Mouse (Mus musculus): ENCODE data around the gene Egfl8. TPM values are rescaled to one million over a fixed set of nuclear protein-coding genes. Genes with fewer than 3 reads are reported as not detected.
A peak's percentile ranks its signal among the peaks of the same experiment; 100 is the strongest.

Egfl8 gene
- polyA plus RNA-seq, 1 experiment from 2014 or later, result 2.8 TPM

DNA sequence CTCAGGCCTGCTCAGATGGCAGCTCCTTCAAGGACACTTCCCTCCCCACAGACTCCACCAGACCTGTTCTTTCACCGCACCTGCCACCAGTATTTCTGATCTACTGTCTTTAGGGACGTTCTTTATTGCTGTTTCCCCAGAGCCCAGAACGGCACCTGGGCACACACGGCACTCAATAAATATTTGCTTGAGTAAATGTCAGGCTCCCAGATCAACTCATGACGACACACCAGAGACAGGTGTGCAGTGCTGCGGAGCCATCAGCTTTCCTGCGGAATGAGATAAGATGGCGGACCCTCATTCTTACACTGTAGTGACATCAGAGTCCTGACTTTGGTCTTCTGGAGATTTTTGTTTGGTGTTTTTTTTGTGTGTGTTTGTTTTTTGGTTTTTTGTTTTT, 5.2 kb upstream of the Egfl8 start:
- DNase-seq (ENCODE audit: low spot score) (no peak), ATAC-seq (replicated peaks; ENCODE audit: low FRiP score, low TSS enrichment, low read depth) (no peak)
- Histone ChIP-seq H3K9ac (ENCODE audit: low read length) (no peak overlapping the region), H3K36me3 (ENCODE audit: control insufficient read depth, insufficient read depth, low read length) (peaks cover 55% of the 10 kb centered on the region), H3K9me3 (ENCODE audit: control insufficient read depth, low read length) (no peaks in the 10 kb centered on the region), H3K4me3 (ENCODE audit: low read depth, low read length) (no peak overlapping the region), H3K27ac (ENCODE audit: low read depth) (no peak overlapping the region), H3K4me2 (ENCODE audit: low read length) (no peak overlapping the region), H3K4me1 (replicated peaks; ENCODE audit: control insufficient read depth, insufficient read depth, low read length) (peaks cover under 1% of the 10 kb centered on the region; the same call in 1 of the 2 replicates), H3K27me3 (replicated peaks; ENCODE audit: control insufficient read depth, insufficient read depth, low read length) (no peaks in the 10 kb centered on the region)
- WGBS, result 80% methylated on average over 8 of the region's 8 CpGs

DNA sequence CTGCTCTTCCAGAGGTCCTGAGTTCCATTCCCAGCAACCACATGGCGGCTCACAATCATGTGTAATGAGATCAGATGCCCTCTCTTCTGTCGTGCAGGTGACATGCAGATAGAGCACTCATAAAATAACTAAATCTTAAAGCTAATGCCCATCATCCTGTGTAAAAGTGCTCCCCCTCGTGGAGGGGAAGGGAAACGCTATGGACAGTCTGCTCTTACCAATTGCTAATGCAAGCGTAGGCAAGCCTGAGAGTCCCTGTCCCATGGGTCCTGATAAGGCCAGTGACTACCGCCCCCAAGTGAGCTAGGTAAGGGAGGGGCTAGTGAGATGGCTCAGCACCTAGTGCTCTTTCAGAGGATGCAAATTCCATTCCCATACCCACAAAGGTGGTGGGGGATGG, 3.2 kb upstream of the Egfl8 start:
- Histone ChIP-seq H3K27me3 (replicated peaks; ENCODE audit: control insufficient read depth, insufficient read depth, low read length) (no peaks in the 10 kb centered on the region), H3K9me3 (ENCODE audit: control insufficient read depth, low read length) (no peaks in the 10 kb centered on the region), H3K4me2 (ENCODE audit: low read length) (no peak overlapping the region), H3K4me3 (ENCODE audit: low read depth, low read length) (no peak overlapping the region), H3K9ac (ENCODE audit: low read length) (no peak overlapping the region), H3K36me3 (ENCODE audit: control insufficient read depth, insufficient read depth, low read length) (peaks cover 67% of the 10 kb centered on the region), H3K4me1 (replicated peaks; ENCODE audit: control insufficient read depth, insufficient read depth, low read length) (no peaks in the 10 kb centered on the region), H3K27ac (ENCODE audit: low read depth) (no peak overlapping the region)
- WGBS, result 22% methylated on average over 6 of the region's 6 CpGs
- DNase-seq (ENCODE audit: low spot score), result peak; percentile 79
- ATAC-seq (replicated peaks; ENCODE audit: low FRiP score, low TSS enrichment, low read depth), result no peak

DNA sequence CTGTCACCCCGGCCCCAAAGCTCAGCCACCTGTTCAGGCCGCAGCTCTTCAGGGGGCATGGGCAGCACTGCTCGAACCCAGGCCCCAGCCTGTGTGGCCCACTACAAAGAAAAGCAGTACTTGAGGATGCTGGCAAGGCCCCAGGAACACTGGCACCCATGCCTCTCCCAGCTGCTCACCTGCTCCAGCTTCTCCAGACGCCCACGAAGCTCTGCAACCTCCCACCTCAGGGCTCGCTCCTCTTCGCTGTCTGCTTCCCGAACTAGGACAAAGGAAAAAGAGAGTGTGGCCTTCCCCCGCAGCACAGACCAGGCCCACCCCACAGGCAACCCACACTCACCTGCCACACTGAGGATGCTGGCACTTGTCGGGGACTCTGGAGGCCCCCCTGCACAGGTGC, 1.9 kb downstream of the Egfl8 start:
- Histone ChIP-seq H3K9me3 (ENCODE audit: control insufficient read depth, low read length) (no peaks in the 10 kb centered on the region), H3K27ac (ENCODE audit: low read depth) (no peak overlapping the region), H3K4me3 (ENCODE audit: low read depth, low read length) (no peak overlapping the region), H3K9ac (ENCODE audit: low read length) (no peak overlapping the region), H3K4me2 (ENCODE audit: low read length) (no peak overlapping the region), H3K36me3 (ENCODE audit: control insufficient read depth, insufficient read depth, low read length) (peaks cover 70% of the 10 kb centered on the region), H3K4me1 (replicated peaks; ENCODE audit: control insufficient read depth, insufficient read depth, low read length) (no peaks in the 10 kb centered on the region), H3K27me3 (replicated peaks; ENCODE audit: control insufficient read depth, insufficient read depth, low read length) (no peaks in the 10 kb centered on the region)
- WGBS, result 86% methylated on average over 10 of the region's 10 CpGs
- ATAC-seq (replicated peaks; ENCODE audit: low FRiP score, low TSS enrichment, low read depth) (no peak), DNase-seq (ENCODE audit: low spot score) (no peak)

DNA sequence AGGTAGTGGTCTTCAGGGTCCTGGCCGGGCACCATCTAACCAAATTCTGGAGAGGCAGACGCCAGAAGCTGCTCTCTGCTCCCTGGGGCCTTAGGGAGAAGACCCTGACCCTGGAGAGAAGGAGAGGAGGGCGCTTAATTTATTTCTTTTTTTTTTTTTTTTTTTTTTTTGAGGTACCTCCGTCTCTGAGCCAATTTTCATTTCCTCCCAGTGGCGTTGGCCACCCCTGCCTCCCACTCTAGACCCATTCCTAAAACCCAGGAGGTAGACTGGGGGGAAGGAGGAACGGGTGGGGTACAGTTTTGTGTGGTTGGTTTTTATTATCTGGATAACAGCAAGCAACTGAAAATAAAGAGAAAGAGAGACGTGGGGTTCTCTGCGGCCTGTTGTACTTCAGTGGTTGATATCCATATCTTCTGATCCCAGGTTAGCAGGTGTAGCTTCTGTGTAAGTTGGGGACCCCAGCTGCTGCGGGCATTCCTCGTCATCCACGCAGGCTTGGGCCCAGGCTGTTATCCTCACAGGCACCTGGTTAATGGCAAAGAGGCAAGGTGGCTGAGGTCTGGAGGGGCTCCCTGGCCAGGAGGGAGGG, 2.6 kb downstream of the Egfl8 start:
- no peaks in the 10 kb centered on the region for H3K9me3 ChIP-seq (ENCODE audit: control insufficient read depth, low read length)
- H3K4me1 ChIP-seq (replicated peaks; ENCODE audit: control insufficient read depth, insufficient read depth, low read length), result 0 out of 2 replicates have a peak, but pooled peaks cover 1% of the 10 kb centered on the region
- no peak overlapping the region for H3K4me2 ChIP-seq (ENCODE audit: low read length)
- peaks cover 71% of the 10 kb centered on the region for H3K36me3 ChIP-seq (ENCODE audit: control insufficient read depth, insufficient read depth, low read length)
- H3K27me3 ChIP-seq (replicated peaks; ENCODE audit: control insufficient read depth, insufficient read depth, low read length), result no peaks in the 10 kb centered on the region
- DNase-seq (ENCODE audit: low spot score) (no peak), ATAC-seq (replicated peaks; ENCODE audit: low FRiP score, low TSS enrichment, low read depth) (no peak)
- H3K9ac ChIP-seq (ENCODE audit: low read length), result no peak overlapping the region
- no peak overlapping the region for H3K27ac ChIP-seq (ENCODE audit: low read depth)
- 82% methylated on average over 11 of the region's 11 CpGs for WGBS
- no peak overlapping the region for H3K4me3 ChIP-seq (ENCODE audit: low read depth, low read length)

DNA sequence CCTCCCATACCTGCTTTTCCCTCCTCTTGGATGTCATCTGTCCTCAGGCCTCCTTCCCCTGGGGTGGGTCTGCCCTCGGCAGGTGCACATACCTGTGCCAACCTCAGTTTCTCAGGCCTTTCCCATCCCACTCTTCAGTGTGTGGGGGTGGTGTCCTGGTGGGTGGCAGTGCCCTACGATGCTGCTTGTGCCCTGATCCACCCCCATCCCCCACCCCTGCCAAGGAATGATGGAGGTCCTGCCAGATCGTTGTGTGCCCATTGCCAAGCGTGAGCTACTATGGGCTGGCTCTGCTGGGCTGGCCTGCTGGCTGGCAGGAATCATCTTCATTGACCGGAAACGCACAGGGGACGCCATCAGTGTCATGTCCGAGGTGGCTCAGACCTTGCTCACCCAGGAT, 4.7 kb downstream of the Egfl8 start:
- Histone ChIP-seq H3K9ac (ENCODE audit: low read length) (no peak overlapping the region), H3K27me3 (replicated peaks; ENCODE audit: control insufficient read depth, insufficient read depth, low read length) (no peaks in the 10 kb centered on the region), H3K4me3 (ENCODE audit: low read depth, low read length) (no peak overlapping the region), H3K4me1 (replicated peaks; ENCODE audit: control insufficient read depth, insufficient read depth, low read length) (peaks cover 14% of the 10 kb centered on the region), H3K9me3 (ENCODE audit: control insufficient read depth, low read length) (no peaks in the 10 kb centered on the region), H3K36me3 (ENCODE audit: control insufficient read depth, insufficient read depth, low read length) (peaks cover 63% of the 10 kb centered on the region), H3K4me2 (ENCODE audit: low read length) (no peak overlapping the region), H3K27ac (ENCODE audit: low read depth) (no peak overlapping the region)
- WGBS, result 93% methylated on average over 8 of the region's 8 CpGs
- peak; percentile 45 for DNase-seq (ENCODE audit: low spot score)
- ATAC-seq (replicated peaks; ENCODE audit: low FRiP score, low TSS enrichment, low read depth), result no peak

DNA sequence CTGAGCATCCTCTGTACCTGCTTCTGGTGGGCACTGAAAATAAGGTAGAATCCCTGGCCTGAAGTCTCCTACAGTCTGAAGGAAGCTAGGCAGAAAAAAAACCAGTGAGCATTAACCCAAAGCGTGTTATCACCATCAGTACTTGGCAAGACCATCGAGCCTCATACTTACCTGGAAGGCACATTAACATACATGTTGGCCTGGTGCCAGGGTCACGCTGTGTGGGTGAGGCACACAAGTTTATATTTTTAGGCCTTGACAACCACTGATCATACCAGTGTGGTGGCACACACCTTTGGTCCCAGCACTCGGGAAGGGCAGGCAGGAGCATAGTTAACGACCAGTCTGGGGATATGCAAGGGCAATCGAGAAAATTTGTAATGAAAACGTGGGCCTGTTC, 7.8 kb downstream of the Egfl8 start:
- Histone ChIP-seq H3K4me1 (replicated peaks; ENCODE audit: control insufficient read depth, insufficient read depth, low read length) (peaks cover 24% of the 10 kb centered on the region), H3K9me3 (ENCODE audit: control insufficient read depth, low read length) (no peaks in the 10 kb centered on the region), H3K27me3 (replicated peaks; ENCODE audit: control insufficient read depth, insufficient read depth, low read length) (no peaks in the 10 kb centered on the region), H3K4me2 (ENCODE audit: low read length) (no peak overlapping the region), H3K4me3 (ENCODE audit: low read depth, low read length) (no peak overlapping the region), H3K27ac (ENCODE audit: low read depth) (no peak overlapping the region), H3K36me3 (ENCODE audit: control insufficient read depth, insufficient read depth, low read length) (peaks cover 34% of the 10 kb centered on the region), H3K9ac (ENCODE audit: low read length) (no peak overlapping the region)
- no peak for DNase-seq (ENCODE audit: low spot score)
- 83% methylated on average over 7 of the region's 7 CpGs for WGBS
- no peak for ATAC-seq (replicated peaks; ENCODE audit: low FRiP score, low TSS enrichment, low read depth)

DNA sequence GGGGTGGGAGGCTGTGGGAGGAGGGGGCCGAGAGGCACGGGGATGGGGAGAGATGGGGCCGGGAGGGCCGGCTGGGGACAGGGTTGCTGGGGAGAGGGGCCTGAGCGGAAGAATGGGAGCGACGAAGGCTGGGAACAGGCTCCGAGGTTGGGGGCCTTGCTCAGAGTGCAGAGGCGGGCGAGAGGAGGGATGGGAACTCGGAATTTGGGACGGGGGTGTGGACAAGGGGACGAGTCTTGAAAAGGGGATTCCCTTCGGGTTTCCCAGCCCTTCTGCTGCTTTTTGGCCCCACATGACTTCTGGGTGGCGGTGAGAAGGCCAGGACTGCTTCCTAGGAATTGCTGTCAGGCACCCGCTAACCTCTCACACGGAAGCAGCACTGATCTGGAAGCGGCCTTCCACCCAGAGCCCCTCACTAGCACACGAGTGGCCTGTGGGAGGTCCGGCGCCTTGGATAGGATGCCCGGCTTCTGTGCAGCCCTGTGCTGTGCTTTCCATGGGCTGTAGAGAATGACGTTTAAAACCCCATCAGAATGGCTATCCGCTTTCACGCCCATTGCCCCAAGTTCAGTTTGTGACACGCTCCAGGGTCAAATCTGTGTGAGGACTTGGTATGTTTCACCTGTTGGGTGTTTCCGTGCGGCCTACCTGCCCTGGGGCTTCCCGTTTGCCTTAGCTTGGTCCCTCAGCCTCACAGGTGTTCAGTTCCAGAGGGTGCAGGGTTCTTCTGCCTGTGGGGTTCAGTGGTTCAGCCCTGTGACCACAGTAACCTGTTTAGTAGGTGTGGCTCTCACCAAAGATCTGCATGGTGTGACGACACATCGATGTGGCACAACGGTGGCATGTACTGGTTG, 9.4 kb downstream of the Egfl8 start:
- peak overlapping the region; percentile 94 for H3K4me2 ChIP-seq (ENCODE audit: low read length)
- WGBS, result 15% methylated on average over 32 of the region's 32 CpGs
- ATAC-seq (replicated peaks; ENCODE audit: low FRiP score, low TSS enrichment, low read depth) (no peak), DNase-seq (ENCODE audit: low spot score) (no peak)
- H3K9ac ChIP-seq (ENCODE audit: low read length), result peak overlapping the region; percentile 86
- H3K27ac ChIP-seq (ENCODE audit: low read depth), result peak overlapping the region; percentile 90
- peak overlapping the region; percentile 97 for H3K4me3 ChIP-seq (ENCODE audit: low read depth, low read length)
- no peaks in the 10 kb centered on the region for H3K9me3 ChIP-seq (ENCODE audit: control insufficient read depth, low read length)
- H3K36me3 ChIP-seq (ENCODE audit: control insufficient read depth, insufficient read depth, low read length), result peaks cover 22% of the 10 kb centered on the region
- H3K27me3 ChIP-seq (replicated peaks; ENCODE audit: control insufficient read depth, insufficient read depth, low read length), result no peaks in the 10 kb centered on the region
- peaks cover 33% of the 10 kb centered on the region for H3K4me1 ChIP-seq (replicated peaks; ENCODE audit: control insufficient read depth, insufficient read depth, low read length)

DNA sequence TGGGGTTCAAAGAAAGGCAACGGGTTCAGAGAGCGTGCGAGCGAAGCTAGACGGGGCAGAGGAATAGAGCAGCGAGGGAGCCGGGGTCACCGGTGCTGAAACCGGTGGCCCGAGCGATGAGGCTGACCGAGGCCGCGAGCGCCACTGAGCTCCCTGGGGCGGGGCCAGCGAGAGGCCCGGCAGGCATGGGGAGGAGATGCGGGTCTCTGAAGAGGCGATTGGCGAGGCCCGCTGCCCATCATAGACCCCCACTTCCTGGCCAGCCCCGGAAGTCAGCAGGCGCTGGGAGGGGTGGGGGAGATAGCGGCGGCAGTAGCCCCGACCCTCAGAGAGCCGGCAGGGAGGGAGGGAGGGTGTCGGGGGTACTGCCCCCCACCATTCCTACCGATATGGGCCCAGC, 10.2 kb downstream of the Egfl8 start:
- Histone ChIP-seq H3K36me3 (ENCODE audit: control insufficient read depth, insufficient read depth, low read length) (peaks cover 22% of the 10 kb centered on the region), H3K4me2 (ENCODE audit: low read length) (peak overlapping the region; percentile 94), H3K4me1 (replicated peaks; ENCODE audit: control insufficient read depth, insufficient read depth, low read length) (peaks cover 33% of the 10 kb centered on the region), H3K27ac (ENCODE audit: low read depth) (peak overlapping the region; percentile 90), H3K9ac (ENCODE audit: low read length) (peak overlapping the region; percentile 86), H3K4me3 (ENCODE audit: low read depth, low read length) (peak overlapping the region; percentile 97), H3K27me3 (replicated peaks; ENCODE audit: control insufficient read depth, insufficient read depth, low read length) (no peaks in the 10 kb centered on the region), H3K9me3 (ENCODE audit: control insufficient read depth, low read length) (no peaks in the 10 kb centered on the region)
- ATAC-seq (replicated peaks; ENCODE audit: low FRiP score, low TSS enrichment, low read depth), result peak; percentile 33
- peak; percentile 97 for DNase-seq (ENCODE audit: low spot score)
- WGBS, result 0% methylated on average over 23 of the region's 30 CpGs

Data from intestine, embryonic 14.5 days (tissue).